Mouse (Mus musculus) lung, adult 2 months (tissue): Measurements from ENCODE around the gene Heg1. TPM values are rescaled to one million over a fixed set of nuclear protein-coding genes. Genes with fewer than 3 reads are reported as not detected.

Source experiments
- DNase-seq: peaks from one replicate; pipeline ENCODE4 v3.0.0; 2022
- H3K4me1 ChIP-seq: fragments of 200-500 bp; 2 replicates; pipeline ENCODE4 v1.6.1; 2011; ENCODE audit warnings: low read length; ENCODE audit not compliant: control insufficient read depth, insufficient read depth
- H3K4me3 ChIP-seq: fragments of 200-500 bp; replicated peaks from 2 replicates; pipeline ENCODE3; 2011; ENCODE audit warnings: low read depth, mild to moderate bottlenecking, control low read depth, low read length; ENCODE audit errors: extremely low read depth
- CTCF ChIP-seq: fragments of 200-500 bp; IDR thresholded peaks from 2 replicates; pipeline ENCODE4 v1.5.1; 2011; ENCODE audit warnings: mild to moderate bottlenecking, low read length, control low read depth; ENCODE audit not compliant: insufficient read depth
- POLR2A ChIP-seq: fragments of 200-500 bp; IDR thresholded peaks from 2 replicates; pipeline ENCODE4 v1.6.1; 2011; ENCODE audit warnings: low read depth, mild to moderate bottlenecking, control low read depth, low read length, borderline replicate concordance; ENCODE audit errors: extremely low read depth
- WGBS: fragments of 180-500 bp; shearing (Covaris S2); methylation state at CpG from one replicate; pipeline ENCODE4 v1.1.7; 2018; 5-methylcytosine and 5-hydroxymethylcytosine counted together
- polyA plus RNA-seq: library from polyadenylated mRNA; depleted of rRNA; stranded (reverse); fragments of >200 nt; gene quantifications from 2 replicates; pipeline ENCODE4 v1.2.3, GENCODE M21; 2012

The Heg1 gene
- polyA plus RNA-seq, 1 experiment, result 150 TPM

DNA sequence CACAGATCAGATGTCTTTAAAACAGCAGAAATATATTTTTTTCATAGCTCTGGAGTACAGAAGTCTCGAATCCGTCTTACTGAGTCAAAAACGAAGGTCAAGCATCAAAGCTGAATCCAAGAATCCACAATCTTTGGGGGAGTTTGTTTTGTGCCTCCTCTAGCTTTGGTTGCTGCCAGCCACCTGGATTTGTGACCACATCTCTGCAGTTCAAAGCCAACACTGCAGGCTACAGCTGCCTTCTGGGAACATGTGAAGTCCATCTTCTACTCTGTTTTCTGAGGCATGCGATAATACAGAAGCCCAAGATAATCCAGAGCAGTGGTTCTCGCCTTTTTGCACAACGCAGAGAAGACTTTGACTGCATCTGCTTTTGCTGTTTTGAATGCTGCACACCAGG lies 17.9 kb upstream of the Heg1 start:
- no peak overlapping the region for H3K4me3 ChIP-seq
- 84% methylated on average over 6 of the region's 6 CpGs for WGBS
- H3K4me1 ChIP-seq, result peaks cover 6% of the 10 kb centered on the region

GRCm38 (mm10) chr16:33666985-33667538 lies 17.1 kb upstream of the Heg1 start:
- no peak for DNase-seq
- H3K4me1 ChIP-seq, result peaks cover 6% of the 10 kb centered on the region
- H3K4me3 ChIP-seq, result no peak overlapping the region
- WGBS, result 81% methylated on average over 4 of the region's 4 CpGs
- TF ChIP-seq POLR2A (no peak), CTCF (no peak)

More for the DNA sequence above, 17.9 kb upstream of the Heg1 start:
- no peak for TF ChIP-seq POLR2A
- no peak for TF ChIP-seq CTCF
- no peak for DNase-seq

DNA sequence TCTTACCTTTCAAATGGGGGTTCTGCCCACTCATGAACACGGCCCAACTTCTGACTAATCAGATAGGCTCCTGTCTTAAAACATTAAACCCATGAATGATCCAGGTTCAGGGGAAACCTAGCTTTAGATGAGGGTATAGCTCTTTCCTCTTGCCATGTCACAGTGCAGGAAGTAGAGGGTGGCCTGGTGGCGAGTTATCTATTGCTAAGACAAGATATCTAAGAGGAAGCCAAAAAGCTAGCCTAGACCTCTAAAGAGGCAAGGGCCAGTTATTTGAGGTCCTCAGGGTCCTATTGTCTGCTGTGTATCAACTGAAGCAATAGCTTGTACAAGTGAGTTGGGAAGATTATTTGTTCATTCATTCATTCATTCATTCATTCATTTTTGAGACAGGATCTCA lies 15.7 kb upstream of the Heg1 start:
- H3K4me1 ChIP-seq, result peaks cover 6% of the 10 kb centered on the region
- no peak for DNase-seq
- 76% methylated on average over 2 of the region's 2 CpGs for WGBS
- no peak overlapping the region for H3K4me3 ChIP-seq
- TF ChIP-seq POLR2A (no peak), CTCF (no peak)

- Histone ChIP-seq H3K4me1 (peaks cover 6% of the 10 kb centered on the region), H3K4me3 (no peak overlapping the region)
- no peak for TF ChIP-seq POLR2A
- no peak for TF ChIP-seq CTCF
- no peak for DNase-seq
- WGBS, result 92% methylated on average over 1 of the region's 1 CpGs
These were observed 15.1 kb upstream of the Heg1 start for GRCm38 (mm10) chr16:33669072-33669471.

GRCm38 (mm10) chr16:33670340-33670739 lies 13.8 kb upstream of the Heg1 start:
- no peak overlapping the region for H3K4me3 ChIP-seq
- WGBS, result 40% methylated on average over 3 of the region's 3 CpGs
- no peak for DNase-seq
- peaks cover 8% of the 10 kb centered on the region for H3K4me1 ChIP-seq
- no peak for TF ChIP-seq POLR2A
- no peak for TF ChIP-seq CTCF

DNA sequence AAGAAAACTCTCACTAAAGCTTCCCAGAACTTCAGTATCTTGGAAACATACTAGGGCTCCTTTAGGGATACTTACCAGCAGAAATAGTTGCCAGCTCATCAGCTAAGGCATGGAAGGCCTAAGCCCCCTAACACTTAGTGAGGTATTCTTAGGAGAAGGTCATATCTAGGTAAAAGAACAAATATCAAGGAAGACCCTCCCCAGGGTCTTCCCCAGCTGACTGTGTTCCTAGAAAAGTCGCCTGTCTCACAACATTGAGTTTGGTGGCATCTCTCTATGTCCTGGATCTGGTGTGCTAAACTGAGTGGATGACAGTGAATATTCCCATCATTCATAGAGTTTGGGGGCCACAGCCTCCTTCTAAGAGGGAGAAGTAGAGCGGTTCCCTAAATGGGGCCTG lies 13.2 kb upstream of the Heg1 start:
- Histone ChIP-seq H3K4me3 (no peak overlapping the region), H3K4me1 (peaks cover 14% of the 10 kb centered on the region)
- no peak for DNase-seq
- WGBS, result 94% methylated on average over 2 of the region's 2 CpGs
- TF ChIP-seq POLR2A (no peak), CTCF (no peak)

DNA sequence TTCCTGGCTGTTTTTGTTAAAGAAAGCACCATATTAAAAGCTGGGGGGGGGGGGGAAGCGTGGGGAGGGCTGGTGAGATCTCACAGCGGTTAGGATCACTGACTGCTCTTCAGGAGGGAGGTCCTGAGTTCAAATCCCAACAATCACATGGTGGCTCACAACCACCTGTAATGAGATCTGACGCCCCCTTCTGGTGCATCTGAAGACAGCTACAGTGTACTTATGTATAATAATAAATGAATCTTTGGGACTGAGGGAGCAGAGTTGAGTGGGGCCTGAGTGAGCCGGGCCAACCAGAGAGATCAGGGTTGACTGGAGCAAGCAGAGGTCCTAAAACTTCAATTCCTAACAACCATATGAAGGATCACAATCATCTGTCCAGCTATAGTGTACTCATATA lies 12.0 kb upstream of the Heg1 start:
- Histone ChIP-seq H3K4me1 (peaks cover 21% of the 10 kb centered on the region), H3K4me3 (no peak overlapping the region)
- DNase-seq, result no peak
- TF ChIP-seq CTCF (no peak), POLR2A (no peak)
- WGBS, result 91% methylated on average over 4 of the region's 4 CpGs

- no peak for DNase-seq
- WGBS, result 90% methylated on average over 4 of the region's 4 CpGs
These were observed 11.5 kb upstream of the Heg1 start for GRCm38 (mm10) chr16:33672643-33673042.

GRCm38 (mm10) chr16:33673530-33674109 lies 10.6 kb upstream of the Heg1 start:
- Histone ChIP-seq H3K4me3 (no peak overlapping the region), H3K4me1 (peaks cover 35% of the 10 kb centered on the region)
- TF ChIP-seq POLR2A (no peak), CTCF (no peak)
- 72% methylated on average over 14 of the region's 14 CpGs for WGBS
- DNase-seq, result no peak

More at GRCm38 (mm10) chr16:33672643-33673042, 11.5 kb upstream of the Heg1 start:
- Histone ChIP-seq H3K4me3 (no peak overlapping the region), H3K4me1 (peaks cover 26% of the 10 kb centered on the region)
- TF ChIP-seq POLR2A, result no peak
- TF ChIP-seq CTCF, result no peak

DNA sequence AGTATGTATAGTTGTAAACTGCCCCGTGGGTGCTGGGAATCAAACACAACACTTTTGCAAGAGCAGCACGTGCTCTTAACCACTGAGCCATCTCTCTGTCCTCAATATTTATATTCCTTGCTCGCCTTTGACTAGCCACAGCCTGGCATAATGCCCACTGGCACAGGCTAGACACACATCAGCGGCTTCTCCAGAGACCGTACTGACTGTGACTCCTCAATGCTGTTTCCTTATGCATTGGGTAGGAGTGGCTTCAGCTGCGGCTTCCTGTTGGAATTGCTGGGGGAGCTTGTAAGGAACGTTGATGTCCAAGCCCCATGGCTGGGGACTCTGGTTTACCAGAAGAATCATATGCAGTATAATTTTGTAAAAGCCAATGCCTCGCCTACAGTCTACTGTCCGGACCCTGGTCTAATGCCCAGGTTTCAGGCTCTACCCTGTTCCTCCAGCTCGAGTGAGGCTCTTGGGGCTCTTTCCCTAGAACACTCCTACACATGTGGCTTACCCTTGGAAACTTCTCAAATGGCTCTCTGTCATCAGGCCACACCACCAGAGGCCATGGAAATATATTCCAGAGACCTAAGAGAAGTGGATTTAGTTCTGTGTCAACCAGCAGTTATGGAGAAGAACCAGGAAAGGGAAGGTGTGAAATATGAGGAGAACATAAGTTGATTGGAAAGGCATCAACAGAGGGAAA lies 8.9 kb upstream of the Heg1 start:
- peaks cover 36% of the 10 kb centered on the region for H3K4me1 ChIP-seq
- H3K4me3 ChIP-seq, result no peak overlapping the region
- WGBS, result 64% methylated on average over 10 of the region's 10 CpGs
- DNase-seq, result no peak
- TF ChIP-seq CTCF (no peak), POLR2A (no peak)
